Mouse (Mus musculus): Measurements from ENCODE around the gene Ythdf2.

DNA sequence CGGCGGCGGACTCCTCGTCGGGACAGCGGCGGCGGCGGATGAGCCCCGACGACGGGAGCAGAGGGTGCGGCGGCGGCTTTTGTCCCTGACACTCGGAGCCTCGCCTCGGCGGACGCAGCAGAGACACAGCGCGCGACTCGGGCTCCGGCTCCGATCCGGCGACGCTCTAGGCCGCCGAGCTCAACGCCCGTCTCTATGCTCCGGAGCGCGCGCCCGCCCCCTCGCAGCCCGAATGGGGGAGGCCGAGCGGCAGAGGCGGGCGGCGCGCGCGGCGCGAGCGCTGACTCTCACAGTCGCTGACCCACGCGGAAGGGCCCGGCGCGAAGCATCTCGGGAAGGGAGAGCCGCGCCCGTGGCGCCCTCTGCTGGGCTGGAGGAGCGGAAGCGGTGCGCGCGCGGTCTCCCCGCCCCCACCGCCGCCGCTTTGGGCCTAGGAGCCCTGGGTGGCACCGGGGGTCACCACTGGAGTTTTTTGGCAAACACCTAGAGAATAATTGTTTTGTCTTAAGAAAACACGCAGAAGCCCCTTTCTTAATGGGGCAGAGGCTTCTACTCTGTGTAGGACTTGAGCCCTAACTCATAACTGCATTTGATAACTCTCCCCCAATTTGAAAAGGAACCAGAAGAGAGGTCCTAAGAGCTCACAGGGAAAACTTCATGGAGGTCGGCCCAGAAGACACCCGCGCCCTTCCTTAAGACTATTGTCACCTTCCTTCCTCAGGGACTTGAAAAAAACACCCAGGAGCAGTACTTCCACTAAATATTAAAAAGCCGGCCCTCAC, at the start of gene Ythdf2:
- TF ChIP-seq POLR2A (IDR thresholded peaks at IDR 0.05; ENCODE audit: borderline replicate concordance, extremely low read depth, low read depth, low read length) (peak; percentile 71; the same call in 1 of the 2 replicates), CTCF (IDR thresholded peaks at IDR 0.05; ENCODE audit: insufficient read depth, low read length) (peak; percentile 54)
